Mouse (Mus musculus): ENCODE data around the gene Thsd7b.

DNA sequence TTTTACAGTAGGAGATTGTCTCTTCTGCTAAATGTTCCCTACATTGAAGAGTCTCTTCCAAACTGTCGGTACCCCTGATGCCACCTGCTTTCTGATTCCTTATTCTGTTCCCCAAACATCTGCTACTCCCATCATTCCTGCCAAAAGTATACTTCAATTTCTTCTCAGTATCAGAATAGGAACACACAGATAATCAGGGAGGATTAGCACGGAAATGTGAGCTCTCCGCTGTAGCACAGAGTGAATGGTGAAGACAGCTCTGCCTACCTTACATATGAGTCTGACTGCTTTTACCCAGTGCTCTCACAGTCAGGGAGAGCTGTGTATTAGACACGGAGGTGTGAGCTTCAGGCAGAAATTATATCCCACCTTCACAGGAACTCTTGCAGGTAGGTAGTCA is 286.0 kb downstream of the Thsd7b start:
- TF ChIP-seq POLR2A (IDR thresholded peaks at IDR 0.05; ENCODE audit: insufficient read length, low read depth) = no peak
- no peak for TF ChIP-seq USF1 (IDR thresholded peaks at IDR 0.05; ENCODE audit: low read depth)
- TF ChIP-seq TCF3 (IDR thresholded peaks at IDR 0.05; ENCODE audit: insufficient read length, low read depth) = no peak
- TF ChIP-seq TCF12 (IDR thresholded peaks at IDR 0.05; ENCODE audit: insufficient read depth, poor library complexity, severe bottlenecking) = no peak
- no peak for TF ChIP-seq E2F4 (IDR thresholded peaks at IDR 0.05; ENCODE audit: insufficient read depth)
